Mouse (Mus musculus) ES-E14 (cell line): ENCODE data around the gene Creld2. TPM values are rescaled to one million over a fixed set of nuclear protein-coding genes. Genes with fewer than 3 reads are reported as not detected.

Source experiments
- DNase-seq: peaks from one replicate; pipeline ENCODE4 v3.0.0-alpha.2; 2013; ENCODE audit warnings: low read depth, low spot score
- H3K27ac ChIP-seq: 2 replicates; pipeline ENCODE4 v1.5.1; 2012; ENCODE audit warnings: low read depth, mild to moderate bottlenecking, low read length, moderate library complexity, mixed read lengths; ENCODE audit not compliant: poor library complexity, insufficient read depth, severe bottlenecking
- H3K36me3 ChIP-seq: 2 replicates; pipeline ENCODE4 v1.6.1; 2012; ENCODE audit warnings: mild to moderate bottlenecking, low read length, moderate library complexity, mixed read lengths; ENCODE audit not compliant: control insufficient read depth, poor library complexity, insufficient read depth, severe bottlenecking
- H3K4me1 ChIP-seq, 2 experiments: fragments of 150-350 bp in 1 of 2; sonication (generic) in 1 of 2; 2 replicates each; pipeline ENCODE4 v1.6.1; 2012; ENCODE audit warnings: low read length in 2 of 2, mild to moderate bottlenecking in 1 of 2, mixed read lengths in 1 of 2; ENCODE audit not compliant: control insufficient read depth in 2 of 2, insufficient read depth in 2 of 2, poor library complexity in 1 of 2
- H3K4me3 ChIP-seq, 2 experiments: fragments of 150-350 bp in 1 of 2; sonication (generic) in 1 of 2; 2 replicates each; pipeline ENCODE4 v1.5.1; 2012; ENCODE audit warnings: low read length in 2 of 2, low read depth in 1 of 2, mild to moderate bottlenecking in 1 of 2, mixed read lengths in 1 of 2; ENCODE audit not compliant: insufficient read depth in 1 of 2, poor library complexity in 1 of 2, severe bottlenecking in 1 of 2
- H3K9ac ChIP-seq: 2 replicates; pipeline ENCODE4 v1.6.1; 2012; ENCODE audit warnings: low read depth, mild to moderate bottlenecking, low read length, mixed read lengths; ENCODE audit not compliant: poor library complexity, insufficient read depth, severe bottlenecking
- H3K9me3 ChIP-seq: fragments of 150-350 bp; sonication (generic); 2 replicates; pipeline ENCODE4 v1.6.1; 2012; ENCODE audit warnings: low read depth, mild to moderate bottlenecking, low read length; ENCODE audit not compliant: control insufficient read depth, insufficient read depth
- CHD2 ChIP-seq: IDR thresholded peaks from 2 replicates; pipeline ENCODE4 v1.6.1; 2014; ENCODE audit warnings: mild to moderate bottlenecking, low read depth, low read length, inconsistent platforms
- HCFC1 ChIP-seq: IDR thresholded peaks from 2 replicates; pipeline ENCODE4 v1.6.1; 2012; ENCODE audit warnings: low read length, inconsistent platforms, borderline replicate concordance; ENCODE audit not compliant: insufficient read depth
- MAFK ChIP-seq: IDR thresholded peaks from 2 replicates; pipeline ENCODE4 v1.6.1; 2014; ENCODE audit warnings: mild to moderate bottlenecking, low read depth, low read length, inconsistent platforms; ENCODE audit not compliant: insufficient read depth
- ZC3H11A ChIP-seq: IDR thresholded peaks from 2 replicates; pipeline ENCODE4 v1.6.1; 2012; ENCODE audit warnings: low read depth, mild to moderate bottlenecking, inconsistent platforms, low read length, borderline replicate concordance
- ZNF384 ChIP-seq: IDR thresholded peaks from 2 replicates; pipeline ENCODE4 v1.6.1; 2012; ENCODE audit warnings: low read depth, low read length, inconsistent platforms
- in situ Hi-C, 2 experiments: fragments of 600-800 bp; cut with MboI; formaldehyde crosslinking; loops; one replicate each; pipeline ENCODE4 v1.15.1; 2025; ENCODE audit warnings: low sequenced_read_pairs in 2 of 2, inconsistent platforms in 1 of 2; ENCODE audit not compliant: unreplicated experiment in 2 of 2
- total RNA-seq: library from RNA; depleted of rRNA; stranded (reverse); fragments of 300-350 nt; gene quantifications from 2 replicates; pipeline ENCODE4 v1.2.3, GENCODE M21; 2012

Creld2 gene
- total RNA-seq, 1 experiment = 328 TPM

- no peak overlapping the region for H3K27ac ChIP-seq
- TF ChIP-seq HCFC1 (no peak), CHD2 (no peak), ZNF384 (no peak), ZC3H11A (no peak), MAFK (no peak)
- no peak for DNase-seq
- no peaks in the 10 kb centered on the region for H3K9me3 ChIP-seq
- in situ Hi-C loops = loop anchor here in 1 of 2 experiments (10.0 kb wide), 1 partner anchor 105 kb away; no protein-coding TSS in a partner anchor
- peaks cover 35% of the 10 kb centered on the region for H3K36me3 ChIP-seq
- peak overlapping the region; percentile 90 for H3K9ac ChIP-seq
- no peaks in the 10 kb centered on the region for H3K4me1 ChIP-seq
- H3K4me3 ChIP-seq = peak overlapping the region; percentile 83 to 93
Observed at GRCm38 (mm10) chr15:88819906-88820303, 459 bp downstream of the Creld2 start.

GRCm38 (mm10) chr15:88821403-88821802 lies 2.0 kb downstream of the Creld2 start:
- DNase-seq = no peak
- no peak overlapping the region for H3K4me3 ChIP-seq
- no peak overlapping the region for H3K9ac ChIP-seq
- peaks cover 36% of the 10 kb centered on the region for H3K36me3 ChIP-seq
- no peaks in the 10 kb centered on the region for H3K4me1 ChIP-seq
- H3K9me3 ChIP-seq = no peaks in the 10 kb centered on the region
- no peak overlapping the region for H3K27ac ChIP-seq
- in situ Hi-C loops = loop anchor here in 1 of 2 experiments (10.0 kb wide), 1 partner anchor 103 kb away; no protein-coding TSS in a partner anchor
- TF ChIP-seq HCFC1 (no peak), ZNF384 (no peak), ZC3H11A (no peak), CHD2 (no peak), MAFK (no peak)

DNA sequence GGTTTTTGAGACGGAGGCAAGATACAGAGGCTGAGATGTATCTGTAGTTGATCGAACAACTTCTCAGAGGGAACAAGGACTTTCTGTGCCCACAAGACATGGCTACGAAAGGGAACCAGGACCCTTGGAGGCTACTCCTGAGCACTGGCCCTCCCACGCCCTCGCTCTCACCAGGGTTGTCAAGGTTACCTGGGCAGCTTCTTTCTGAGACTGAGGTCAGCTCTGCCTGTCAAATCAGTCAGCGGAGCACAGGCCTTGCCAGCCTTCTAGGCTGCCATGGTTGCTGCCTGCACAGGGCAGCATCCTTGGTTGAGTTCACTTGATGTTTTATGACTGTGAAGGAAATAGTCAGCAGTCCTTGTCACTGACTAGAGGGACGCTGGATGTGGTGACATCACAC lies 3.1 kb downstream of the Creld2 start:
- DNase-seq = no peak
- H3K9ac ChIP-seq = no peak overlapping the region
- TF ChIP-seq ZNF384 (no peak), CHD2 (no peak)
- H3K4me1 ChIP-seq = no peaks in the 10 kb centered on the region
- H3K36me3 ChIP-seq = peaks cover 40% of the 10 kb centered on the region
- H3K9me3 ChIP-seq = no peaks in the 10 kb centered on the region
- H3K27ac ChIP-seq = no peak overlapping the region
- no peak overlapping the region for H3K4me3 ChIP-seq
- in situ Hi-C loops = loop anchor here in 1 of 2 experiments (10.0 kb wide), 1 partner anchor 102 kb away; no protein-coding TSS in a partner anchor

GRCm38 (mm10) chr15:88823376-88823775 lies 3.9 kb downstream of the Creld2 start:
- no peak for TF ChIP-seq HCFC1
- TF ChIP-seq CHD2 = no peak
- TF ChIP-seq MAFK = no peak
- no peak for TF ChIP-seq ZNF384
- TF ChIP-seq ZC3H11A = no peak
- Histone ChIP-seq H3K36me3 (peaks cover 40% of the 10 kb centered on the region), H3K4me1 (peaks cover 0 to 2% of the 10 kb centered on the region in 2 experiments; a peak in 1 of 4 replicates), H3K9ac (no peak overlapping the region), H3K9me3 (no peaks in the 10 kb centered on the region), H3K27ac (no peak overlapping the region), H3K4me3 (no peak overlapping the region)
- in situ Hi-C loops = loop anchor here in 1 of 2 experiments (10.0 kb wide), 1 partner anchor 101 kb away; no protein-coding TSS in a partner anchor
- no peak for DNase-seq

DNA sequence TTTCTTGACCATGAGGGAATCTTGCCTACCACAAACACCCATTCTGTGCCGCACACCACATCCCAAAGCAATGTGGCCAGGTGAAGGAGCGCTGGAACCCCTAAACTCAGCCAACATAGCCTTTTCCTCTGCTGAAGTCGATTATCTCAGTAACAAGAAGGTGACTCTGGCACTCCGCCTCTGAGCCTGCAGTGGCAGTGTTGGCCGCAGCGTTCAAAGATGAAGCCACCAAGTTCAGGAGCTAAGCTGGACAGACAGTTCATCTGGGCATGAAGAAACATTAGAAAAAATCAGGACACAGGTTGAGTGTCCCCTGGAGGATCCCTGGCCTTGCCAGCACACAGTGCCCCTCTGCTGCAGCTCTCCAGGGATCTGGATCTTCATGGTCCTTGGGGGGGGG lies 8.0 kb downstream of the Creld2 start:
- H3K4me3 ChIP-seq = no peak overlapping the region
- H3K9ac ChIP-seq = no peak overlapping the region
- peaks cover 0 to 3% of the 10 kb centered on the region in 2 experiments; a peak in 1 of 4 replicates for H3K4me1 ChIP-seq
- peaks cover 33% of the 10 kb centered on the region for H3K36me3 ChIP-seq
- no peak for DNase-seq
- TF ChIP-seq ZC3H11A (no peak), HCFC1 (no peak), ZNF384 (no peak), CHD2 (no peak), MAFK (no peak)
- no peaks in the 10 kb centered on the region for H3K9me3 ChIP-seq
- no peak overlapping the region for H3K27ac ChIP-seq
- in situ Hi-C loops = loop anchor here (5.0 to 10.0 kb wide), 2 partner anchors 95 to 97 kb away; no protein-coding TSS in a partner anchor
